Mouse (Mus musculus): ENCODE results near the gene Ado.

Ado gene

DNA sequence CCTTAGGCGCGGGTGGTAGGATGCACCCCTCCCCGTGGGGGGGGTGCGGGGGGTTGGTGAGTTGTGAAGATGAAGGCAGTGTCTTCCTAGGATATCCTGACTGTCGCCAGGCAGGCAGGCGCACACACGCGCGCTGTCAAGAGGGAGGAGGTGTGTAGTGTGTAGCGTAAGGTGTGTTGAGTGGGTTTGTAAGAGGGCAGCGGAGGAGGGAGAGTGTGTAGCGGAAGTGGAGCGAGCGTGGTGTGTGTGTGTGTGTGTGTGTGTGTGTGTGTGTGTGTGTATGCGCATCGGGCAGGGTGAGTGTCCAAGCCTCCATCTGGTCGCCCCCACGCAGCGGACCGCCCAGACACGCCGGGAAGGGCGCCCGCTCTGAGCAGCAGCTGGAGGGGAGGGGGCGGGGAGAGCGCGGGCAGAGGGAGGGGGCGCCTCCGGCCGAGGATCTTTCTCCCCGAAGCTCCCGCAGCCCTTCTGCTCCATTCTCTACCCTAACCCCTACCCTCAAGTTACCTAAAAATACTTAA, 12.1 kb downstream of the Ado start:
- in situ Hi-C loops (cut with MboI; ENCODE audit: low sequenced_read_pairs), result no loop called here

DNA sequence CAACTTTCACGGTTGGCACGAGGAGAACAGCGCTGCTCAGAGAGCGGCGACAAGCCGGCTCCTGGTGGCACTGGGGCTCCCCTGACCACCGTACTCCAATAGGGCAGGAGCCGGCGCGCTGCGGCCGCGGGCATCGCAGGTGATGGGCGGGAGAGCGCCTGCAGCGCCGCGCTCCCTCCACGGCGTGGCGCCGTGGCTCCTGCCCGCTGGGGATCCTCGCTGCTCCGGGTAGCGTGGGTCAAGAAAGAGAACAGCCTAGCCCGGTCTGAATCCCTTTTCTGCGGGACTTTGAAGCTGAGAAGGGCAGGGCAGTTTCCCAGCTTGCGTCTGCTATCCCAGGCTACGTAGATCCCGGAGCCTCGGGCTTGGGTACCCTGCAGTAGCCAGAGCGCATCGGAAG, 12.8 kb downstream of the Ado start:
- in situ Hi-C loops (cut with MboI; ENCODE audit: low sequenced_read_pairs), result no loop called here

DNA sequence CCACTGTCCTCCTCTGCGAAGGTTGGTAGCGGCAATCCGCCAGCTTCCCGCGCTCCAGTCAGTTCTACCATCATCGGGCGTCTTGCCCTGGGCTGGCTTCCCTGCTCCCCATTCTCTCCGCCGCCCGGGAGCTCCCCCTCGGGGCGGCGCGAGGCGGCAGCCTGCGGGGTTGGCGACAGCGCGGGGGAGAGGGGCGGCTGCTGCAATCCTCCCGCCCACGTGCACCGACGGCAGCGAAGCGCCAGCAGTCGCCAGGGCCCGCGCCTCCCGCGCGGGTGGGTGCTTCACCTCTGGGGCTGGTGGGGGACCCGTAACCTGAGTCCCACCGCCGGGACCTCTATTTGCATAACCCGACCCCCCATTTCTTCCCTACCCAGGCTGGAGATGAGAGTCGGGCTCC, 13.5 kb downstream of the Ado start, which contains the start of gene Egr2:
Gene Egr2, plus strand, starts transcription at position 220 of the 400 bp plus-strand sequence.
- in situ Hi-C loops (cut with MboI; ENCODE audit: low sequenced_read_pairs), result no loop called here

DNA sequence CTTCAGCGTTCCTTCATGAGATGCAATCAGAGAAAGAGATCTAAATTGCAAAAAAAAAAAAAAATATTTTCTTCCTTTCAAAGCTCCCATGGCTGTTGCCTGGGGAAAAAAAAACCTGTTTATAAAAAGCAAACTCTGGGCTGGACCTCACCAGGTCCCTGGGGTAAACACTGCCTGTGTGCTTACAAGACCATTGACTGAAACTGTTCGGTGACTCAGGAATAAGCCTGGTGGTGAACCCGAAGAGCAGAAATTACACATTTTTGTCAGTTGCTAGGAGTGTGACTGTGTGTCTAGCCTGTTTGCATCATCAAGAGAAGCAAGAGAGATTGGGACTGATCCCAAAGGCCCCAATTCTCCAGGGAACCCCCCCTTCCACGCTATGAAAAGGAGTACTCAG, 19.0 kb downstream of the Ado start:
- in situ Hi-C loops (cut with MboI; ENCODE audit: low sequenced_read_pairs), result no loop called here

DNA sequence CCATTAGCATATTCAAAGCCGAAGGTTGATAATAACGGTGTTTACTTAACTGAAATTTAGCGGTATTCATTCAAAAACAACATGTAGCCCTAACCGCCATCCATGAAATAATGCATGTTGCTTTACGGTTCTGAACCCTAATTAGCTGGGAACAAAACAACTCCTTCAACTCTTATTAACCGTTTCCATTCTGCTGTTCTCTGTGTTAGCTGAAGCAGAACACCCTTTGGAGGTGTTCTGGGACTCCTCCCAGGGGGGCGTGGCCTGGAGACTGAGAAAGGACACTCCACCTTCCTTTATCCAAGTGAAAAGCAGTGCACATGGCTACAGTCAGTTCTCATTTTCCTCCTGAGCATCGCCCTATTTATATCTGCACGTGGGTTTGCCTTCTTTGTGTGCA, 22.3 kb downstream of the Ado start:
- in situ Hi-C loops (cut with MboI; ENCODE audit: low sequenced_read_pairs), result no loop called here

DNA sequence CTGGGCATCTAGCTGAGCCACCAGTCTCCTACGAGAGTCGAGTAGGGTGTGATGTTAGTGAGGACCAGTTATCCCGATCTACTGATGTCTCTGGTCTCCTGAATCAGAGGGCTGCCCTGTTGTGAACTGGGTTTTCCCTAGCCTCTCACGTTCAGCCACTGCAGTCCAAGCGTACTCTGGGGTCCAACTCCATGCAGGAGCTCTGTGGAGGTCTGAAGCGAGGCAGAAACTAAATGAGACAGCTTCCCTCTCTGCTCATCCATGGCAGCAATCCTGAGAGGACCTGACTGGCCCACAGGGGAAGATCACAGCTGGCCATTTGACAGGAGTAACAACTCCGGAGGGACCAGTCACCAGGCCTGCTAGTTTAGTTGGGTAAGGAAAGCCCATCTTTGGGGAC, 24.1 kb downstream of the Ado start:
- in situ Hi-C loops (cut with MboI; ENCODE audit: low sequenced_read_pairs), result no loop called here

DNA sequence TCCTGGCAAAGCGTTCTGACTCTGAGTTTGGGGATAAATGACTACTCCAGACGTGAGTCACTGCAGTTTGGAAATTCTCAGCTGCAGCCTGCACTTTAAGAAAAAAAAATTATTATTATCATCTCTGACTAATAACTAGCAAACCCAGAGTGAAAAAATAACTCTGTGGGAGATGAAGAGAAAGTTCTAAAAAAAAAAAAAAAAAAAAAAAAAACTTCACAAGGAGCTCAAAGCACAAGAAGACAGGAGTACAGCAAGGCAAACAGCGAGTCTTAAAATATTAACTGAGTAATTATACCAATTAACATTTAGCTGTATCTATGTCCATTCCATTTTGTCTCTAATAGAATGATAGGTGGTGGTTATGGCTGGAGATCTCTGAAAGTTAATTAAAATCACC, 24.6 kb downstream of the Ado start:
- in situ Hi-C loops (cut with MboI; ENCODE audit: low sequenced_read_pairs), result no loop called here

DNA sequence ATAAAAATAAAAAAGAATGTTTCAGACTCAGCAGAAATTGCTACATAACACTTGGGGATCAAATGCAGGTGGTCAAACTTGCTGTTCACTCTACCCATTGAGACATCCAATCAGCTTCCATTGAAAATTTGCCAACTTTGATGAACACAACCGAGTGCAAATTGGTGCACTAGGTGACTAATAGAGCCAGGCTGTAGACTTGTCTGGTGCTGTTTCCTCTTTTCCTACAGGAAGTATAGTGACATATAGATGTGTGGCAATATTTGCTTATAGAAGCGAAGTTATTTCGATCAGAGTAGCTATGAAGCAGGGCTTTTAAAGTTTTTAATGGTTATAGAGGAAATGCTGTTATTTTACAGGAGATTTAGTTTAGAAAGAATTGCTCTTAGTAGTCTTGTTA, 30.0 kb downstream of the Ado start:
- in situ Hi-C loops (cut with MboI; ENCODE audit: low sequenced_read_pairs), result no loop called here

DNA sequence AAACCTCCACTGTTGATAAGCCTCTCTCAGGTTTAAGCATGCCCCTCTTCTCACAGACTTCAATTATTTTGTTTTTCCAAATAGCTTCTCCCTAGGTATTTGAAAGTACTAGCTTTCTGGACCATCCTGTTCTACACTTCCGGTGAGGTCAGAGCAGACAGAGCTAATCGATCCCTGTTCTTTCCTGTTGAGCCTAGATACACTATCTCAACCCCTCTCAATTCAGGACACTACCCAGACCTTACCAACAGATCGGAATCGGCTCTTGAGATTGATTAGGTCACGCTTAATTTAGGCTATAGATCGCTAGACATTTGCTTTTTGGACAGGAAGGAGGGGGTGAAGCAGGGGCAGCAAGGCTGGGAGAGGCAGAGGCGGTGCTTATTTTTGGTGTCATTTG, 35.9 kb downstream of the Ado start:
- in situ Hi-C loops (cut with MboI; ENCODE audit: low sequenced_read_pairs), result no loop called here

DNA sequence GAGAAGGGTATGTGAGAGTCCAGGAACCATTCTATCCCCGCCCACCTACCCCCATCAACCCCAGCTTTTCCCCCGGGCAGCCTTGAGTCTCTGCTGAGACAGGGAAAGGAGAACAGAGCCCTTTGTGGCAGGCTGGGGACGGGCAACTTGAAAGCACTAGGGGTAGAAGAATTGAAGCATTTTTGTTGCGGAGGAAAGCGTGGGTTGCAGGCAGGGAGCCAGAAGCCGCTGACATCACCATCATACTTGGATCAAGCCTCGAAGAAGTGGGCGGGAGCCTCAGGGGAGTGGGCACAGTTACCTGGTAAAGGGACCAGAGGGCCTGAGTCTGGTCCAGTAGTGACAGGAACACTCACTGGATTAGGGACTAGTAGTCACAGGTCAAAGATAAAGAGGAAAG, 36.5 kb downstream of the Ado start:
- in situ Hi-C loops (cut with MboI; ENCODE audit: low sequenced_read_pairs), result no loop called here

DNA sequence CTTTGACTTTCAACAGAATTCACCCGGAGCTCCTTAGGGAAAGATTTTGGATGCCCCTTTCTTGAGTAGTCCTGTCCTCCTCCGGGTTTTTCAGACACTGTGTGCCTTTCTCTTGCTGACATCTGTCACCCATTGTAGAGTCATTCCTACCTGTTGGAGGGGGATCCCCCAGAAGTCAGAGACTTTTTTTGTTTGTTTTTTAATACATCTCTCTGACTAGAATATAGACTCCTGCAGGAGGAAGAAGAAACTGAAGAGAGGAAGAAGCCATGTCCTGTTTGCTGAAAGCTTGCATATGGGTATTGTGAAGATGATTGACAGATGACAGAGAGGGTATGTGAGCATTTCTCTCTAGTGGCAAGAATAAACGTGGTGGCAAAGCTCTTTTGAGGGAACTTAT, 43.5 kb downstream of the Ado start:
- in situ Hi-C loops (cut with MboI; ENCODE audit: low sequenced_read_pairs), result no loop called here

DNA sequence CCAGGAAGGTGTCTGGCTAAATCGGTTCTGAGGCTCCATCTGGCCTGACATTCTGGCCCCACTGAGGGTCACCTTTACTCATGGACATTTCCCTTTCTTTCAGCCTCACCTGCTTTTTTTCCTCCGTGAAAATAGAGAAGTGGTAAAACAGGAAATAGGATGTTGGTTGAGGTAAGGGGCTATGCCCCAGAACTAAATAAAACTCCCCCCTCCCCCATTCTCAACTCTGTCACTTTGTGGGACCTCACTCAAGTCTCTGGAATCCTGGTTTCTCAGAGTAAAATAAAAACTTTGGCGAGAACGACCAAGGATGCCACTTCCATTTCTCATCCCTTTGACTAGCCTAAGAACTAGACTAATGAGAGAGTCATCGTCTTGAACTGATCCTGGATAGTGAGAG, 44.7 kb downstream of the Ado start:
- in situ Hi-C loops (cut with MboI; ENCODE audit: low sequenced_read_pairs), result no loop called here

DNA sequence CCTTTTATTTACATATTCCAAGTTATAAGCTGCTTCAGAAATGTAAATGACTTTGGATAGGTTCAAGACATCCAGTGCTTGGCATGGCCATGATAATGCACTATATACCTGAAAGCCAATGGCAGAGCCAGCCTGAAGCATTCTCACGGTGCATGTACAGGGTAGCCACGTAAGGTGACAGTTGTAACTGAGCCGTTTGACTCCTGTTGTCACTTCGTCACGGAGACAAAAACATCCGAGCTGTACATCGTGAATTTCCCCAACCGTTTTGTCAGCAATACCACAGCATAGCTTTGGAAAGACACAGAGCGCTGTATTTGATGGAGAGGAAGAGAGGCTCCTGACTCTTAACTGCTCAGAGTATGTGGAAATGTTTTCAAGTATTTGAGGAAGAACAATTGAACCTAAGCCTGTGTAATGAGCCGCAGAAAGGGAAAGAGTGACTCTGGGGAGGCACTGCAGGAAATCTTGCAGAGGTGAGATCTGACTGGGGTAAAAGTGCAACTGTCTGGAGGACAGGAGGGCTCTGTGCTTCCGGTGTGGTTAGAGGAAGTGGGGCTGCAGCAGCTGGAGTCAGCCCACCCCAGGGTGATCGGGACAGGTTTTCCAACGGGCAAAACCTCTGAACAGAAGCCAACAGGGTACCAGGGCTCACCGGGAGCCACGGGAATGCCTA, 45.3 kb downstream of the Ado start:
- in situ Hi-C loops (cut with MboI; ENCODE audit: low sequenced_read_pairs), result no loop called here

DNA sequence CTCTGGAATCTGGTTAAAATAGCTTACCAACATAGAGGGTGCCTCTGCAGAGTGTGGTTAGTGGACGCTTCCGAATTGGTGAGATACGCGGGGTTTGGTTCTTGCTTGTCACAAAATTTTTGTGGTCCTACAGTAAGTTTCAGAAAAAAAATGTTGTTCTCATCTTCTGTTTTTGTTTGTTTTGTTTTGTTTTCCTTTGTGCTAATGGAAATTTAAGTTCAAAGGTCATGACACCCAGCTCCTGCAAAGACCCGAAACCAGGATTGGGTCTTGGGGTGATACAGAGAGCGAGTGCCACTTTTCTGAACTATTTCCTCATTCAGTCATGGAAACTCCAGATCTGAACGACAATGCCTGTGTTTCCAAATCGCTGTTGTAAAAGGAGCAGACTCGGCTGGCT, 50.8 kb downstream of the Ado start:
- in situ Hi-C loops (cut with MboI; ENCODE audit: low sequenced_read_pairs), result no loop called here

DNA sequence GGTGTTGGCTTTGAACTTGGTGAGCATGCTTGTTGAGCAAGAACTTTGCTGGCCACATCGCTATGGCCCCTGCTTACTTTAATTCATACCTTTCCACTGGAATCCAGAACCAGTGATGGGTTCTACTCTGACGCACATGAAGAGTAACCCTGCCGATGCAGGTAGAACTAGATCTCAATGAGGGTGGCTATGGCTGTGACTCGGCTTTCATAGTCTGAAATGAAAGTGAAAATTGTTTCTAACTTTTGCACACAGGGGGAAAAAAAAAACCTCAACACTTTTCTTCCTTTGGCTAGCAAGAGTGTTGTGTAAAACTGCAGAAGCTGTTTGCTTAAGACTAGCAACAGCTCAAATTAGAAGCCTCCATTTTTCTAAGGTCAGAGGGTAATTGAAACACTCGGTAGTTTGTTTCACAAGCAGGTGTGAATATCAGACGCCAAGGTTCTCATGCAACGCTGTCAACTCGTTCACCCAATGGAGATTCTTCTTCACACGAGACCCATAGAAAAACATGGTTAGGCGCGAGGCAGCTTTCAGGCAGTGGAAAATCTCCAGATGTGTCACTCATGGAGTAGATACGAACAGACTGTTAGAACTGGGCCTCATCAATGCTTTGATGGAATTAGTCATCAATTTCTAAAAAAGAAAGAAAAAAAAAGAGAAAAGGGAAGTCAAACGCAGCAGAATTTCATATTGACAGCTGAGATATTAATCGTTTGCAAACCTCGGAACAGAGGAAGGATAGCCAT, 51.4 kb downstream of the Ado start:
- in situ Hi-C loops (cut with MboI; ENCODE audit: low sequenced_read_pairs), result no loop called here

All from CH12F3 (cell line).